Mouse (Mus musculus): ENCODE data around the gene Muc1. TPM values are rescaled to one million over a fixed set of nuclear protein-coding genes. Genes with fewer than 3 reads are reported as not detected.
"Not testable (repeated sequence)": the region's sequence is repeated elsewhere in the genome, so short reads cannot be mapped to it uniquely, and the experiment has no call there.

The Muc1 gene
- polyA plus RNA-seq, 1 experiment from 2014 or later = 1.6 TPM

DNA sequence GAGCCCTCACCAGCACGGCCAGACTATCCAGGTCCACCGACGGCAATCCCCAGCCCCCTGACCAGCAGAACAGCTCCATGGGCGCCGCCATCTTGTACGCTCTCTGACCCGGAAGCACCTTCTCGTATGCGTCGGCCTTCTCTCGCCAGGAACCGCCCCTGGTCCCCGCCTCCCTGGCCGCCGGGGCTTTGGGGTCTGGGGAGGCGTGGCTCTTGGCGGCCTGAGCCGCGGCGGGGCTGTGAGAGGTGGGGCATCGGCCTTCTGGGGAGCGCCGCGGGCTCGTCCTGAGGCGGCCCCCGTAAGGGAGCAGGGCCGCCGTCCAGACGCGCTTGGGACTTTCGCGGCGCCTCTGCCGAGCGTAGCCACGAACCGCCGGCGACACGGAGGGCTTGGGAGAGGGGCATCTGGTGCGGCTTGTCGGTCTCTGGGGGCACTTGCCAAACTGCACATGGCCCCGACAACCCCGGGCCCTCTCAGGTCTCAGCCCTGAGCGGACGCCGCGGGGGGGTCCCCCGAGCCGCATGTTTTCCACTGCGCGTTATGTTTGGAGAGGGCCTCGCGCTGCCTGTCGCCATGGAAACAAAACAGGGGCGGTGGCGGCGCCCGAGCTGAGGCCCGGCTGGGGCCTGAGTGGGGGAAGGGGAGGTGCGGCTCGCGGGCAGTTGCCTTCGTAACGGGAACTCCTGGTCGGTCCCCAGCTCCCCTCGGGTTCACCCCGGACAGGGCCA is 14.9 kb upstream of the Muc1 start:
- under 1% methylated on average over 68 of the region's 69 CpGs for WGBS
- peak; percentile 87 for ATAC-seq (ENCODE audit: insufficient number of reproducible peaks, insufficient read depth, low FRiP score, low TSS enrichment, low read depth)
- peak overlapping the region; percentile 78 for H3K4me3 ChIP-seq
- H3K27ac ChIP-seq = peak overlapping the region; percentile 96
- H3K4me1 ChIP-seq = peaks cover 23% of the 10 kb centered on the region
- H3K9ac ChIP-seq = peak overlapping the region; percentile 84
- peak overlapping the region; percentile 77 for H3K4me2 ChIP-seq
- peaks cover 26% of the 10 kb centered on the region for H3K36me3 ChIP-seq
- no peaks in the 10 kb centered on the region for H3K27me3 ChIP-seq
- H3K9me3 ChIP-seq = no peaks in the 10 kb centered on the region

DNA sequence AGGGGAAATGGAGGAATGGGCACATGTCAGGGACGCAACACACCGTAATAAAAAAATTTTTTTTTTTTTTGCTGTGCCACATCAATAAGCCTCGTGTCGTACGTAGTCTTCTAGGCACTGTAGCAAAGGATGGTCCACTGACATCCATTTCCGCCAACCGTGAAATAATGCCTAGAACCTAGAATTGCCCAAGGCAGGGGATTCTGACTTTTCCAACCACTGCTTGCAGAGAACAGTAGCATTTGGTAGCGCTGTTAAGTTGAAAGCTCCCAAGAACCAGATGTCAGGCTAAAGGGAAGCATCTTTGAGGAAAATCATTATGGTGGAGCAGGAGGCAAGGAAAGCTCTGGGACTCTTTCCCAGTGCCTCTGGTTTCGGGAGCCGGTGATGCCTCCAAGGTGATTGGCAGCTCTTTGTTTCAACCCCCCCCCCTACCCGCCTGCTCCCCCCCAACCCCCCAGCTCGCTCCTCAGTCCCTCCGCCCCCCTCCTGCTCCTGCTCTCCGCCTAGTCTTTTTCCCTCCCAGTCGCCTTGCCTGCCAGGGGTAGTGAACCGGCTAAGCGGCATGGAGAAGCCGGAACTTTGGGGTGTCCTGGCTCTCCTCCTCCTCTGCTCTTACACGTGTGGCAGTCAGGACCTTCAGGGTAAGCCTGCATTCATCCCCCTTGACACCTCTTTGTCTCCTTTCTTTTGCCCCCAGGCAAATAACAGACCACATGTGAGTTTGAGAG is 14.0 kb upstream of the Muc1 start, which contains the start of gene Thbs3:
Gene Thbs3, plus strand, starts transcription at position 500 of the 731 bp plus-strand sequence.
- H3K27ac ChIP-seq = peak within 1 kb of the TSS; percentile 96
- peak within 1 kb of the TSS; percentile 84 for H3K9ac ChIP-seq
- H3K4me2 ChIP-seq = peak within 1 kb of the TSS; percentile 77
- peak within 1 kb of the TSS; percentile 78 for H3K4me3 ChIP-seq
- H3K36me3 ChIP-seq = peaks cover 26% of the 10 kb centered on the region
- WGBS = under 1% methylated on average over 18 of the region's 19 CpGs
- H3K9me3 ChIP-seq = no peaks in the 10 kb centered on the region
- ATAC-seq (ENCODE audit: insufficient number of reproducible peaks, insufficient read depth, low FRiP score, low TSS enrichment, low read depth) = no peak; the same call in 1 of the 2 replicates
- H3K4me1 ChIP-seq = peaks cover 23% of the 10 kb centered on the region
- no peaks in the 10 kb centered on the region for H3K27me3 ChIP-seq

DNA sequence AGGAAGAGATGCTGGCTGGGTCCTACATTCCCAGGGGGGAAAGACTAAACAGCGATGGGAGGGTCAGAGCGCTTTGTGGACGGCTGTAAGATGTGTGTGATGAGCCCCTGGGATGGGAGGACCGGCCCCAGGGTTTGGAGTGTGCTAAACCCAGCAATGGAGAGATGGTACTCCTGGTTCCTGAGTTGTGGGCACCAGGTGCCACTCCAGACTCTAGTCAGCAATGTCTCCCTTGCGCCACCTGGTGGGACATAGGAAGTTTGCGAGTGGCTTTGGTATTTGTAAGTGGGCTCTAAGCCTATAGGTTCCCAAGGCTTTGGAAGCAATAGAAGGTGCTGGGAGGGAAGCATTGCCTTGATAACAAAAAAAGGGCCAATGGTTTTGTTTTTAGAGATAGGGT is 13.0 kb upstream of the Muc1 start:
- Histone ChIP-seq H3K27ac (peak overlapping the region; percentile 96; the same call in 1 of the 2 replicates), H3K9ac (peak overlapping the region; percentile 84), H3K4me1 (peaks cover 23% of the 10 kb centered on the region), H3K4me2 (peak overlapping the region; percentile 77), H3K27me3 (no peaks in the 10 kb centered on the region), H3K9me3 (no peaks in the 10 kb centered on the region), H3K4me3 (peak overlapping the region; percentile 78), H3K36me3 (peaks cover 21% of the 10 kb centered on the region)
- peak; percentile 33; the same call in 1 of the 2 replicates for ATAC-seq (ENCODE audit: insufficient number of reproducible peaks, insufficient read depth, low FRiP score, low TSS enrichment, low read depth)
- 0% methylated on average over 6 of the region's 6 CpGs for WGBS

DNA sequence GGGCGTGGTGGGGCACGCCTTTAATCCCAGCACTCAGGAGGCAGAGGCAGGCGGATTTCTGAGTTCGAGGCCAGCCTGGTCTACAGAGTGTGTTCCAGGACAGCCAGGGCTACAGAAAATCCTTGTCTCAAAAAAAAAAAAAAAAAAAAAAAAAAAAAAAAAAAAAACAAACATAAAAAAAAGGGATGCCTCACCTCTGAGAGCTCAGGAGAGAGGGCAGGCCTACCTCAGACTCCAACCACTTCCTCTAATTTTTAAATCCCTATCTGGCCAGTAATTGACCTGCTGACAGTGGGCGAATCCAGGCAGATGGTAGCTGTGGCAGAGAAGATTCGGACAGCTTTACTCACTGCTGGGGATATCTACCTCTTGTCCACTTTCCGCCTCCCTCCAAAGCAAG is 12.4 kb upstream of the Muc1 start:
- H3K4me3 ChIP-seq; H3K27ac ChIP-seq; H3K27me3 ChIP-seq; H3K9me3 ChIP-seq; ATAC-seq (ENCODE audit: insufficient number of reproducible peaks, insufficient read depth, low FRiP score, low TSS enrichment, low read depth); H3K9ac ChIP-seq: not testable (repeated sequence)
- H3K4me2 ChIP-seq = peak overlapping the region; percentile 77; the same call in 1 of the 2 replicates
- H3K4me1 ChIP-seq = peaks cover 23% of the 10 kb centered on the region
- H3K36me3 ChIP-seq = peaks cover 24% of the 10 kb centered on the region
- WGBS = 76% methylated on average over 7 of the region's 7 CpGs

DNA sequence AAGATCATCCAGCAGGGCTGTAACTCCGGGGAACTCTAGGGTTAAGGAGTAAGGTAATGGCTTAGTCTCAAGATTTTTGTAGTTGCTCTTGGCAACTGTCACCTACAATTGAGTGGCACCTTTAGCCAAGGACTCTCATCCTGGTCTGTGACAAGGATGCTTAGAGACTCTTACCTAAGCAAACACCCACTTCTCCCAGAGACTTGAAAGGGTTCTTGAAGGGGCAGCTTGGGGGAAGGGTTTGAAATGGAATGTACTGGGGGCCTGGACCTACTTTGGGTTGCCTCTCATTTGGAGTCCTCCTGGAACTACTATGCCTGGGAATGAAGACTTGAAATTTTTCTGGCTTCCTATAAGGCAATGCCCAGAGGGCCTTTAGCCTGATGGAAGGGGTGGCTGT is 10.6 kb upstream of the Muc1 start:
- WGBS = 83% methylated on average over 1 of the region's 1 CpGs
- H3K27me3 ChIP-seq = no peaks in the 10 kb centered on the region
- H3K4me1 ChIP-seq = peaks cover 16% of the 10 kb centered on the region
- H3K4me3 ChIP-seq = no peak overlapping the region
- H3K4me2 ChIP-seq = no peak overlapping the region
- H3K9ac ChIP-seq = no peak overlapping the region
- peaks cover 33% of the 10 kb centered on the region for H3K36me3 ChIP-seq
- ATAC-seq (ENCODE audit: insufficient number of reproducible peaks, insufficient read depth, low FRiP score, low TSS enrichment, low read depth) = no peak
- H3K27ac ChIP-seq = no peak overlapping the region
- H3K9me3 ChIP-seq = no peaks in the 10 kb centered on the region

DNA sequence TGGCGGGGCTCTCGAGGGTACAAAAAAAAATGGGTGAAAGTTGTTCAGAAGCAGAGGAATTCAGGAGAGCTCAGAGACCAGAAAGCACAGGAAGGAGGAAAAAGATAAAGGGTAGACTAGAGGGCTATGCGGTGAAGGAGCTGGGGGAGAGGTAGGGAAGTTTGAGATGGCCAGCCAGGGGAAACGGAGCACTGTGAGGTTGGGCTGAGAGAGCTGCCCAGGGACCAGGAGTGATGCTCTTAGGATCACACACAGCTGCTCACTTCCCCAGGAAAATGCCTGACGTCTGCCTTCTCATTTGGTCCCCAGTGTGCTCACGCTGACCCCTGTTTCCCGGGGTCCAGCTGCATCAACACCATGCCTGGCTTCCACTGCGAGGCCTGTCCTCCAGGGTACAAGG is 9.3 kb upstream of the Muc1 start:
- ATAC-seq (ENCODE audit: insufficient number of reproducible peaks, insufficient read depth, low FRiP score, low TSS enrichment, low read depth) = no peak
- H3K4me2 ChIP-seq = no peak overlapping the region
- peaks cover 45% of the 10 kb centered on the region for H3K36me3 ChIP-seq
- H3K9ac ChIP-seq = 0 out of 2 replicates have a peak overlapping the region, but pooled peaks have one; percentile 40
- H3K9me3 ChIP-seq = no peaks in the 10 kb centered on the region
- no peak overlapping the region for H3K27ac ChIP-seq
- H3K4me3 ChIP-seq = no peak overlapping the region
- H3K4me1 ChIP-seq = peaks cover 16% of the 10 kb centered on the region
- 49% methylated on average over 8 of the region's 8 CpGs for WGBS
- H3K27me3 ChIP-seq = no peaks in the 10 kb centered on the region

DNA sequence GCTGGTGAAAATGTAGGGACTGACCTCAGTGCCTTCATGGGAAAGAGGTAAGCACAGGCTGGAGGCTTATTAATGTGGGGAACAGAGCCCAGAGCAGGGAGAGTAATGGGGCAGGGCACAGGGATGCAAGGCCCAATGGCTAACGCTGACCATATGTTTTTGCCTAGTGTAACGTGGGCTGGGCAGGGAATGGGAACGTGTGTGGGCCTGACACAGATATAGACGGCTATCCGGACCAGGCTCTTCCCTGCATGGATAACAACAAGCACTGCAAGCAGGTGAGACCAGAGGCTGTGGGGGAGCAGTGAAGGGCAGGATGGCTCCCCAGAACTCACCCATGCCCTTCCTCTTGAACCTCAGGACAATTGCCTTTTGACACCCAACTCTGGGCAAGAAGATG is 7.7 kb upstream of the Muc1 start:
- 0 out of 2 replicates have a peak, but pooled peaks cover 2% of the 10 kb centered on the region for H3K27me3 ChIP-seq
- H3K4me2 ChIP-seq = no peak overlapping the region
- no peak overlapping the region for H3K9ac ChIP-seq
- H3K36me3 ChIP-seq = peaks cover 48% of the 10 kb centered on the region
- no peak for ATAC-seq (ENCODE audit: insufficient number of reproducible peaks, insufficient read depth, low FRiP score, low TSS enrichment, low read depth)
- peaks cover 12% of the 10 kb centered on the region for H3K4me1 ChIP-seq
- no peak overlapping the region for H3K27ac ChIP-seq
- no peak overlapping the region for H3K4me3 ChIP-seq
- WGBS = 56% methylated on average over 5 of the region's 5 CpGs
- H3K9me3 ChIP-seq = no peaks in the 10 kb centered on the region

DNA sequence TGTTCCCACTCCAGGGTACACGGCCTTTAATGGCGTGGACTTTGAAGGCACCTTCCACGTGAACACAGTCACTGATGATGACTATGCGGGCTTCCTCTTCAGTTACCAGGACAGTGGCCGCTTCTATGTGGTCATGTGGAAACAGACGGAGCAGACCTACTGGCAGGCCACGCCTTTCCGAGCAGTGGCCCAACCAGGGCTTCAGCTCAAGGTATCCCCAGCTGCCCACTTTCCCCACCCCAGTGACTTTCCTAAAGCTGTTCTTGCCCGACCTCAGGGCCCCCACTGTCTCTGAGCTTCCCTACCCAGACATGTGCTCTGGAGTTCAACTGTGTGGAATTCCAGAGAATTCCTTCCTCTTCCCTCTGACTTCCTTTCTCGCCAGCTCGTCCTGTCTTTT is 4.1 kb upstream of the Muc1 start:
- Histone ChIP-seq H3K4me1 (peaks cover 32% of the 10 kb centered on the region), H3K4me2 (no peak overlapping the region), H3K9me3 (no peaks in the 10 kb centered on the region), H3K9ac (0 out of 2 replicates have a peak overlapping the region, but pooled peaks have one; percentile 64), H3K4me3 (no peak overlapping the region), H3K36me3 (peaks cover 35% of the 10 kb centered on the region), H3K27ac (no peak overlapping the region), H3K27me3 (peaks cover 9% of the 10 kb centered on the region)
- 77% methylated on average over 11 of the region's 11 CpGs for WGBS
- no peak for ATAC-seq (ENCODE audit: insufficient number of reproducible peaks, insufficient read depth, low FRiP score, low TSS enrichment, low read depth)

DNA sequence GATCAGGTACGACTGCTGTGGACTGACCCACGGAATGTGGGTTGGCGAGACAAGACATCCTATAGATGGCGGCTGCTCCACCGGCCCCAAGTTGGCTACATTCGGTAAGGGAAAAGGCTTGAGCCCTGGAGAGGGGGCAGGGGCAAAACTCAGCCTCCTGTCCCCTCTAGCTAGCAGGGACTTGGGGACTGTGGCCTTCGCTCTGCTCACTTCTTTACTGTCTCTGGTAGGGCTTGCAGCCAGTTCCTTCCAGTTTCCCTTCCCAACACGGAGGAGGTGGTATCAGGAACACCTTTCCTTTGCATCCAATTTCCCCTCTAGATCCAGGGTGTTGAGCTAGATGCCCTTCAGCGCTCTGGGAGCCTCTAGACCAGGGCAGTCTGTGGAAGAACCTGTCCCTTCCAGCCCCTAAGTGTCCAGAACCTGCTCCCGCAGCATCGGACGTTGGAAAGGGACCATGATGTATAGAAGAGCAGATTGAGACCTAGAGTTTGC is 3.5 kb upstream of the Muc1 start:
- no peaks in the 10 kb centered on the region for H3K9me3 ChIP-seq
- WGBS = 49% methylated on average over 12 of the region's 12 CpGs
- H3K4me3 ChIP-seq = peak overlapping the region; percentile 46
- H3K9ac ChIP-seq = peak overlapping the region; percentile 64
- no peak overlapping the region for H3K27ac ChIP-seq
- peaks cover 32% of the 10 kb centered on the region for H3K4me1 ChIP-seq
- H3K36me3 ChIP-seq = peaks cover 30% of the 10 kb centered on the region
- H3K27me3 ChIP-seq = peaks cover 15% of the 10 kb centered on the region
- no peak for ATAC-seq (ENCODE audit: insufficient number of reproducible peaks, insufficient read depth, low FRiP score, low TSS enrichment, low read depth)
- H3K4me2 ChIP-seq = peak overlapping the region; percentile 84

DNA sequence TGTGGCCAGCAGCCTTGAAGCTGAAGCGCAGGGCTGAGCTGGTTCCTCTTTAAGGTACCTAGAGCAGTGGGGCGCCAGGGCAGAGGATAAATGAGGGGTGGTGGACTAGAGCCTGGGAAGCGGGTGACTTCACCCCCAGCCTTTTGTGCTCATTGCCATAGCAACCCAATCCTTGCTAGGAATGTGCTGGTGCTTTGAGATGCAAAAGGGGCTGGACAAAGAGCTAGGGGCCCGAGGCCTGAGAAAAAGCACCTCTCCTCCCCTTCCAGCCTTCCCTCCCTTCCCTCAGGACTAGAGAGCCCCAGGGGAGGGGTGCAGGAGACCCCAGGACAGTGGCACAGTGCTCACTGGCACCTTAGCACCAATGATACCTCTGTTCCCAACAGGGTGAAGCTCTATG is 2.9 kb upstream of the Muc1 start:
- H3K9ac ChIP-seq = peak overlapping the region; percentile 64
- H3K27me3 ChIP-seq = peaks cover 20% of the 10 kb centered on the region
- H3K4me1 ChIP-seq = peaks cover 32% of the 10 kb centered on the region
- peaks cover 29% of the 10 kb centered on the region for H3K36me3 ChIP-seq
- no peaks in the 10 kb centered on the region for H3K9me3 ChIP-seq
- H3K27ac ChIP-seq = 0 out of 2 replicates have a peak overlapping the region, but pooled peaks have one; percentile 71
- WGBS = 25% methylated on average over 4 of the region's 4 CpGs
- H3K4me2 ChIP-seq = peak overlapping the region; percentile 84
- peak overlapping the region; percentile 46 for H3K4me3 ChIP-seq
- no peak for ATAC-seq (ENCODE audit: insufficient number of reproducible peaks, insufficient read depth, low FRiP score, low TSS enrichment, low read depth)

DNA sequence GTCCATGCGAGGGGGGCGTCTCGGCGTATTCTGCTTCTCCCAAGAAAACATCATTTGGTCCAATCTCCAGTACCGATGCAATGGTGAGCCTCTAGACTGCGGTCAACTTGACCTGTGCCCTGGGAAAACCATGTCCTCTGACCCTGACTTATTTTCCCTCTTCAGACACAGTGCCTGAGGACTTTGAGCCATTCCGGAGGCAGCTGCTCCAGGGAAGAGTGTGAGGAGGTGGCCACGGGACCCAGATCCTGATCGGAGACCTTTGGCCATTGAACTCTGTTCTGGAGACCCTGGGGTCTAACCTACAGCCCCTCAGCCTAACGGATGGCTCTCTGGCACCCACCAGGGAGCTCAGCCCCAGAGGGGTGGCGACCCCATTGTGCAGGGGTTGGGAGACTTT is 2.5 kb upstream of the Muc1 start:
- H3K4me1 ChIP-seq = peaks cover 32% of the 10 kb centered on the region
- peak overlapping the region; percentile 64 for H3K9ac ChIP-seq
- H3K27me3 ChIP-seq = peaks cover 21% of the 10 kb centered on the region
- WGBS = 16% methylated on average over 11 of the region's 11 CpGs
- H3K27ac ChIP-seq = peak overlapping the region; percentile 71
- peak overlapping the region; percentile 84 for H3K4me2 ChIP-seq
- H3K36me3 ChIP-seq = peaks cover 24% of the 10 kb centered on the region
- peak overlapping the region; percentile 46 for H3K4me3 ChIP-seq
- no peaks in the 10 kb centered on the region for H3K9me3 ChIP-seq
- ATAC-seq (ENCODE audit: insufficient number of reproducible peaks, insufficient read depth, low FRiP score, low TSS enrichment, low read depth) = no peak

Data from embryonic facial prominence, embryonic 13.5 days (tissue).